Mouse (Mus musculus) liver, postnatal 0 days (tissue): ENCODE data around the gene Dcpp3.

ENCODE experiments used
- CTCF ChIP-seq: sonication (generic); IDR thresholded peaks from 2 replicates; pipeline ENCODE4 v1.5.1; 2016; ENCODE audit warnings: antibody characterized with exemption, low read depth
- EP300 ChIP-seq: IDR thresholded peaks from 2 replicates; pipeline ENCODE4 v1.6.1; 2016; ENCODE audit warnings: antibody characterized with exemption, low read depth, mild to moderate bottlenecking

DNA sequence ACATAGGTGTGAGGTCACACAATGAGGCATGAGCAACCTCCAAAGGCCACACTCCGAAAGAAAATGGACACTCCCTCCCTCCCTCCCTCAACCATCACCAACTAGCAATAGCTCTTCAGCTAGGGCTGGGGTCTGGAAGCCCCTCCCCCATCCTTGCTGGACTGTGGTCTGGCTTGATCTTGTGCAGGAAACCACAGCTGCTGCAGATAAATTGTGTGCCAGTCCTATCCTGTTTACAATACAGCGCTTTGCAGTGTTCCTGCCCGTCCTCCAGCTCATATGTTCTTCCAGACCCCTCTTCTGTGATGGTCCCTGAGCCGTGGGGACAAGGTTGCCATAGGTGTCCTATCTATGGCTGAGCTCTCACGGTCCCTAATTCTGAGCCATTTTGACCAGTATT lies 13.9 kb downstream of the Dcpp3 start:
- no peak for TF ChIP-seq CTCF
- no peak for TF ChIP-seq EP300
